Mouse (Mus musculus) ES-E14 (cell line): ENCODE measurements at regions not wholly inside any gene's neighbourhood (a gene's known extent, or its start where the extent isn't known, plus 50 kb on each side); places are given as distances from the start of the nearest gene placed in this dataset.

Experiments used
- DNase-seq: peaks from one replicate; pipeline ENCODE4 v3.0.0-alpha.2; 2013; ENCODE audit warnings: low read depth, low spot score
- H3K27ac ChIP-seq: 2 replicates; pipeline ENCODE4 v1.5.1; 2012; ENCODE audit warnings: low read depth, mild to moderate bottlenecking, low read length, moderate library complexity, mixed read lengths; ENCODE audit not compliant: poor library complexity, insufficient read depth, severe bottlenecking
- H3K36me3 ChIP-seq: 2 replicates; pipeline ENCODE4 v1.6.1; 2012; ENCODE audit warnings: mild to moderate bottlenecking, low read length, moderate library complexity, mixed read lengths; ENCODE audit not compliant: control insufficient read depth, poor library complexity, insufficient read depth, severe bottlenecking
- H3K4me1 ChIP-seq, 2 experiments: fragments of 150-350 bp in 1 of 2; sonication (generic) in 1 of 2; 2 replicates each; pipeline ENCODE4 v1.6.1; 2012; ENCODE audit warnings: low read length in 2 of 2, mild to moderate bottlenecking in 1 of 2, mixed read lengths in 1 of 2; ENCODE audit not compliant: control insufficient read depth in 2 of 2, insufficient read depth in 2 of 2, poor library complexity in 1 of 2
- H3K4me3 ChIP-seq, 2 experiments: fragments of 150-350 bp in 1 of 2; sonication (generic) in 1 of 2; 2 replicates each; pipeline ENCODE4 v1.5.1; 2012; ENCODE audit warnings: low read length in 2 of 2, low read depth in 1 of 2, mild to moderate bottlenecking in 1 of 2, mixed read lengths in 1 of 2; ENCODE audit not compliant: insufficient read depth in 1 of 2, poor library complexity in 1 of 2, severe bottlenecking in 1 of 2
- H3K9ac ChIP-seq: 2 replicates; pipeline ENCODE4 v1.6.1; 2012; ENCODE audit warnings: low read depth, mild to moderate bottlenecking, low read length, mixed read lengths; ENCODE audit not compliant: poor library complexity, insufficient read depth, severe bottlenecking
- H3K9me3 ChIP-seq: fragments of 150-350 bp; sonication (generic); 2 replicates; pipeline ENCODE4 v1.6.1; 2012; ENCODE audit warnings: low read depth, mild to moderate bottlenecking, low read length; ENCODE audit not compliant: control insufficient read depth, insufficient read depth
- CHD2 ChIP-seq: IDR thresholded peaks from 2 replicates; pipeline ENCODE4 v1.6.1; 2014; ENCODE audit warnings: mild to moderate bottlenecking, low read depth, low read length, inconsistent platforms
- HCFC1 ChIP-seq: IDR thresholded peaks from 2 replicates; pipeline ENCODE4 v1.6.1; 2012; ENCODE audit warnings: low read length, inconsistent platforms, borderline replicate concordance; ENCODE audit not compliant: insufficient read depth
- MAFK ChIP-seq: IDR thresholded peaks from 2 replicates; pipeline ENCODE4 v1.6.1; 2014; ENCODE audit warnings: mild to moderate bottlenecking, low read depth, low read length, inconsistent platforms; ENCODE audit not compliant: insufficient read depth
- ZC3H11A ChIP-seq: IDR thresholded peaks from 2 replicates; pipeline ENCODE4 v1.6.1; 2012; ENCODE audit warnings: low read depth, mild to moderate bottlenecking, inconsistent platforms, low read length, borderline replicate concordance
- ZNF384 ChIP-seq: IDR thresholded peaks from 2 replicates; pipeline ENCODE4 v1.6.1; 2012; ENCODE audit warnings: low read depth, low read length, inconsistent platforms
- in situ Hi-C, 2 experiments: fragments of 600-800 bp; cut with MboI; formaldehyde crosslinking; loops; one replicate each; pipeline ENCODE4 v1.15.1; 2025; ENCODE audit warnings: low sequenced_read_pairs in 2 of 2, inconsistent platforms in 1 of 2; ENCODE audit not compliant: unreplicated experiment in 2 of 2

- H3K4me1 ChIP-seq: peaks cover 2 to 16% of the 10 kb centered on the region in 2 experiments; a peak in 3 of 4 replicates
- H3K27ac ChIP-seq: no peak overlapping the region
- H3K9ac ChIP-seq: no peak overlapping the region
- no peak for TF ChIP-seq MAFK
- no peak for TF ChIP-seq ZNF384
- no peak for TF ChIP-seq ZC3H11A
- no peak for TF ChIP-seq HCFC1
- no peak for TF ChIP-seq CHD2
- no peaks in the 10 kb centered on the region for H3K36me3 ChIP-seq
- no peak for DNase-seq
- no peak overlapping the region for H3K4me3 ChIP-seq
- H3K9me3 ChIP-seq: no peaks in the 10 kb centered on the region
- in situ Hi-C loops: no loop called here
Measured at GRCm38 (mm10) chr1:59430886-59431486, 51.2 kb upstream of the Fzd7 start.
